Mouse (Mus musculus): Measurements from ENCODE around the gene Klhl35. TPM values are rescaled to one million over a fixed set of nuclear protein-coding genes. Genes with fewer than 3 reads are reported as not detected.

Klhl35 gene
- total and polyA plus RNA-seq, 3 experiments, result 0.13 to 0.43 TPM; not detected in 1

- no peaks in the 10 kb centered on the region for H3K27me3 ChIP-seq (ENCODE audit: control insufficient read depth, insufficient read depth, low read length)
- H3K4me3 ChIP-seq, result no peak overlapping the region
- no peak overlapping the region for H3K9ac ChIP-seq (ENCODE audit: low read depth, low read length)
- DNase-seq, result no peak
- no peaks in the 10 kb centered on the region for H3K36me3 ChIP-seq (ENCODE audit: control insufficient read depth, insufficient read depth, low read length)
- H3K4me1 ChIP-seq (ENCODE audit: control insufficient read depth, insufficient read depth, low read length), result no peaks in the 10 kb centered on the region
- 81% methylated on average over 7 of the region's 7 CpGs for WGBS
- TF ChIP-seq EP300 (IDR thresholded peaks at IDR 0.05; ENCODE audit: insufficient read depth, low read depth, low read length) (no peak), CTCF (IDR thresholded peaks at IDR 0.05) (no peak), POLR2A (IDR thresholded peaks at IDR 0.05; ENCODE audit: insufficient read depth, low read depth, low read length) (no peak)
- intact Hi-C loops (cut with DNase I), result no loop called here
- H3K79me2 ChIP-seq (replicated peaks; ENCODE audit: control insufficient read depth, insufficient read depth, low read length), result no peaks in the 10 kb centered on the region
- no peak overlapping the region for H3K27ac ChIP-seq
Measured at GRCm38 (mm10) chr7:99452859-99453258, 12.9 kb upstream of the Klhl35 start.

- Histone ChIP-seq H3K27me3 (ENCODE audit: control insufficient read depth, insufficient read depth, low read length) (no peaks in the 10 kb centered on the region), H3K4me1 (ENCODE audit: control insufficient read depth, insufficient read depth, low read length) (no peaks in the 10 kb centered on the region), H3K4me3 (no peak overlapping the region), H3K9ac (ENCODE audit: low read depth, low read length) (no peak overlapping the region), H3K79me2 (replicated peaks; ENCODE audit: control insufficient read depth, insufficient read depth, low read length) (no peaks in the 10 kb centered on the region), H3K27ac (no peak overlapping the region), H3K36me3 (ENCODE audit: control insufficient read depth, insufficient read depth, low read length) (no peaks in the 10 kb centered on the region)
- no peak for TF ChIP-seq CTCF (IDR thresholded peaks at IDR 0.05)
- TF ChIP-seq EP300 (IDR thresholded peaks at IDR 0.05; ENCODE audit: insufficient read depth, low read depth, low read length), result no peak
- no peak for TF ChIP-seq POLR2A (IDR thresholded peaks at IDR 0.05; ENCODE audit: insufficient read depth, low read depth, low read length)
- intact Hi-C loops (cut with DNase I), result no loop called here
- no peak for DNase-seq
- WGBS, result 78% methylated on average over 4 of the region's 4 CpGs
Measured at GRCm38 (mm10) chr7:99454044-99454443, 11.8 kb upstream of the Klhl35 start.

DNA sequence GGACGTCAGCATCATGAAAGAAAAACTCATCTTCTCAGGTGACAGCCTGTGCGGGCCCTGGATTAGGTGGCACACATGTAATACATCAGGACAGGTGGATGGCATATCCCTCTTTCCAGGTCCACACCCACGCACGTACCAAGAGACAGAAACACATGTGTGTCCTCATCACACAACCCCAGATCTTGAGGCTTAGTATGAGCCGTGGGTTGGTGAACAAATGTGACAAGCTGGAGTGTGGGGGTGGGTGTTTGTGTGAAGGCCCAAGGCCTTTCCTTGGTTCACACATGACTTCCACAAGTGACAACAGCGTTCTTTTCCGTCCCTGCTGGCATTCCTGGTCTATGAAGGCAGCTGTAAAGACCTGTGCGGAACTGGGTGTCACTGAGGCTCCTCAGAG is 7.0 kb upstream of the Klhl35 start:
- H3K36me3 ChIP-seq (ENCODE audit: control insufficient read depth, insufficient read depth, low read length), result no peaks in the 10 kb centered on the region
- 89% methylated on average over 8 of the region's 8 CpGs for WGBS

GRCm38 (mm10) chr7:99459888-99460652 is 5.7 kb upstream of the Klhl35 start:
- no peaks in the 10 kb centered on the region for H3K36me3 ChIP-seq (ENCODE audit: control insufficient read depth, insufficient read depth, low read length)
- H3K9ac ChIP-seq (ENCODE audit: low read depth, low read length), result no peak overlapping the region
- 87% methylated on average over 15 of the region's 15 CpGs for WGBS
- no peaks in the 10 kb centered on the region for H3K4me1 ChIP-seq (ENCODE audit: control insufficient read depth, insufficient read depth, low read length)
- no peaks in the 10 kb centered on the region for H3K79me2 ChIP-seq (replicated peaks; ENCODE audit: control insufficient read depth, insufficient read depth, low read length)
- TF ChIP-seq EP300 (IDR thresholded peaks at IDR 0.05; ENCODE audit: insufficient read depth, low read depth, low read length) (no peak), POLR2A (IDR thresholded peaks at IDR 0.05; ENCODE audit: insufficient read depth, low read depth, low read length) (no peak), CTCF (IDR thresholded peaks at IDR 0.05) (no peak)
- no peak overlapping the region for H3K4me3 ChIP-seq
- intact Hi-C loops (cut with DNase I), result no loop called here
- no peaks in the 10 kb centered on the region for H3K27me3 ChIP-seq (ENCODE audit: control insufficient read depth, insufficient read depth, low read length)
- DNase-seq, result no peak
- no peak overlapping the region for H3K27ac ChIP-seq

More for the DNA sequence above, 7.0 kb upstream of the Klhl35 start:
- H3K4me1 ChIP-seq (ENCODE audit: control insufficient read depth, insufficient read depth, low read length), result no peaks in the 10 kb centered on the region
- no peak overlapping the region for H3K9ac ChIP-seq (ENCODE audit: low read depth, low read length)
- H3K4me3 ChIP-seq, result no peak overlapping the region
- H3K27ac ChIP-seq, result no peak overlapping the region
- no peak for DNase-seq
- TF ChIP-seq POLR2A (IDR thresholded peaks at IDR 0.05; ENCODE audit: insufficient read depth, low read depth, low read length), result no peak
- TF ChIP-seq CTCF (IDR thresholded peaks at IDR 0.05), result no peak
- TF ChIP-seq EP300 (IDR thresholded peaks at IDR 0.05; ENCODE audit: insufficient read depth, low read depth, low read length), result no peak
- intact Hi-C loops (cut with DNase I), result no loop called here
- H3K27me3 ChIP-seq (ENCODE audit: control insufficient read depth, insufficient read depth, low read length), result no peaks in the 10 kb centered on the region
- no peaks in the 10 kb centered on the region for H3K79me2 ChIP-seq (replicated peaks; ENCODE audit: control insufficient read depth, insufficient read depth, low read length)

DNA sequence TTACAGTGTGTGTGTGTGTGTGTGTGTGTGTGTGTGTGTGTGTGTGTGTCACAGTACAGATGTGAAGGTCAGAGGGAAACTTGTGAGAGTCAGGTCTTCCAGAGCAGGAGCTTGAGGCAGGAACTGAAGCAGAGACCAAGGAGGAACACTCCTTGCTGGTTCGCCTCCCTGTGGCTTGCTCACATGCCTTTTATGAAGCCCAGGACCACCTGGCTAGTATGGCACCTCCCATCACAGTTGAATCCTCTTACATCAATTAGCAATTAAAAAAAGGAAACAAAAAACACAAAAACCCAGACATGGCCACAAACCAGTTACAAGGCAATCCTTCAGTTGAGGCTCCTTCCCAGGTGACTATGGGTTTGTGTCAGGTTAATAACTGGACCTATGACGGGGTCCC is 2.7 kb upstream of the Klhl35 start:
- DNase-seq, result no peak
- intact Hi-C loops (cut with DNase I), result no loop called here
- WGBS, result 85% methylated on average over 2 of the region's 2 CpGs
- H3K36me3 ChIP-seq (ENCODE audit: control insufficient read depth, insufficient read depth, low read length), result no peaks in the 10 kb centered on the region
- H3K27ac ChIP-seq, result no peak overlapping the region
- no peak overlapping the region for H3K4me3 ChIP-seq
- peaks cover 2% of the 10 kb centered on the region for H3K4me1 ChIP-seq (ENCODE audit: control insufficient read depth, insufficient read depth, low read length)
- H3K79me2 ChIP-seq (replicated peaks; ENCODE audit: control insufficient read depth, insufficient read depth, low read length), result no peaks in the 10 kb centered on the region
- TF ChIP-seq CTCF (IDR thresholded peaks at IDR 0.05), result no peak
- no peak for TF ChIP-seq POLR2A (IDR thresholded peaks at IDR 0.05; ENCODE audit: insufficient read depth, low read depth, low read length)
- TF ChIP-seq EP300 (IDR thresholded peaks at IDR 0.05; ENCODE audit: insufficient read depth, low read depth, low read length), result no peak
- no peak overlapping the region for H3K9ac ChIP-seq (ENCODE audit: low read depth, low read length)
- no peaks in the 10 kb centered on the region for H3K27me3 ChIP-seq (ENCODE audit: control insufficient read depth, insufficient read depth, low read length)

DNA sequence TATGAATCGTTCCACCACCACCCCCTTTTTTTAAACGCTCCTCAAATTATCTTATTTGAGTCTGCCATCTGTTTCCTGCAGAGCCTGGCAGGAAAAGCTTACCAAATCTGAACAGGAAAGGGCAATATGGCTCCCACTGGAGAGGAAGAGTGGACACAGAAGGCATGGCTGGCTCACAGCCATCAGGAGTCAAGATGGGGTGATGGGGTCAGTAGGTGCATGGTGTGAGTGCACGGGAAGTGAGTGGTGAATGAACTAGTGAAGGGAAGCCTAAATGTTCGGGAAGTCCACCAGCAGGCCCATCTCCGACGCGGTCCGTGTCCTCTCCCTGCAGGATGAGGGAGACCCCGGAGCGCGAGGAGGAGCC is 2.1 kb downstream of the Klhl35 start:
- H3K79me2 ChIP-seq (replicated peaks; ENCODE audit: control insufficient read depth, insufficient read depth, low read length), result no peaks in the 10 kb centered on the region
- intact Hi-C loops (cut with DNase I), result no loop called here
- peak overlapping the region; percentile 52 for H3K9ac ChIP-seq (ENCODE audit: low read depth, low read length)
- peak overlapping the region; percentile 49 for H3K4me3 ChIP-seq
- TF ChIP-seq EP300 (IDR thresholded peaks at IDR 0.05; ENCODE audit: insufficient read depth, low read depth, low read length), result no peak
- no peak for TF ChIP-seq POLR2A (IDR thresholded peaks at IDR 0.05; ENCODE audit: insufficient read depth, low read depth, low read length)
- TF ChIP-seq CTCF (IDR thresholded peaks at IDR 0.05), result no peak
- no peak for DNase-seq
- WGBS, result 12% methylated on average over 11 of the region's 11 CpGs
- peak overlapping the region; percentile 41 for H3K27ac ChIP-seq
- no peaks in the 10 kb centered on the region for H3K36me3 ChIP-seq (ENCODE audit: control insufficient read depth, insufficient read depth, low read length)
- H3K4me1 ChIP-seq (ENCODE audit: control insufficient read depth, insufficient read depth, low read length), result peaks cover 2% of the 10 kb centered on the region
- no peaks in the 10 kb centered on the region for H3K27me3 ChIP-seq (ENCODE audit: control insufficient read depth, insufficient read depth, low read length)

Measured in heart, adult 2 months (tissue).